ENCODE assay signal across 15 mouse cellular contexts in the genomic region with DNA sequence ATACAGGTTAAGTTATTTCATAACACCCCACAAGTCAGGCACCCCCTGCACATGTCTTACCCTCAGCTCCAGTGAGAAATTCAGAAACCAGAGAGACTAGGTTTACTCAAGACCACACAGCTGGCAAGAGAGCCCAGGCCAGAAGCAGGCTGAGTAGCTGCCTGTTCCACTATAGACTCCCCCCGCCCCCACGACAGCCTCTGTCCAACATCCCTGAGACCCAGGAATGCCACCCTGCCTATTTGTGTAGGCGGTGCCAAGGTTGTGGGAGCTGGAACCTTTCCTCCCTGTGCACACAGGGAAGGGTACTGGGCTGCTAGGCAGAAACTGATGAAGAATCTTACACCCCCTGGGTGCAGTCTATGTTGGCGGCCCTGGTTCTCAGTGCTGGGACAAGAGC.
"Had no signal": no experiment of that assay in that cellular context is flagged by ENCODE, and none has a peak within 500 bp of the region (broad histone marks: within the 10 kb centered on the region; RNA-seq: fewer than 3 reads in every experiment).

No protein-coding gene starts in this region.

- ATAC-seq: intestine, embryonic 16.5 days; liver, embryonic 12.5 days; lung, postnatal 0 days had no signal

- H3K4me3 ChIP-seq: limb, embryonic 15.5 days; liver, embryonic 12.5 days; midbrain, embryonic 10.5 days; myocyte; neural tube, embryonic 12.5 days had no signal

- H3K4me2 ChIP-seq: limb, embryonic 15.5 days; liver, embryonic 12.5 days; neural tube, embryonic 12.5 days had no signal

- DNase-seq: kidney, adult 2 months; kidney, postnatal 25 days; layer of hippocampus, postnatal 36 days; lung, postnatal 4 days; retina, postnatal 1 day; right cerebral cortex, postnatal 4 days; spleen, adult 18-20 months; thymus, postnatal 4 days had no signal

- H3K36me3 ChIP-seq: limb, embryonic 15.5 days; liver, embryonic 12.5 days; midbrain, embryonic 10.5 days; neural tube, embryonic 12.5 days had no signal

- H3K9me3 ChIP-seq: limb, embryonic 15.5 days; liver, embryonic 12.5 days; midbrain, embryonic 10.5 days; neural tube, embryonic 12.5 days had no signal

- H3K9ac ChIP-seq: limb, embryonic 15.5 days; liver, embryonic 12.5 days; neural tube, embryonic 12.5 days had no signal

- H3K27ac ChIP-seq: limb, embryonic 15.5 days; liver, embryonic 12.5 days had no signal
